Mouse (Mus musculus): Measurements from ENCODE around the gene Cyp2c23.

The Cyp2c23 gene

GRCm38 (mm10) chr19:43972129-43972528, 56.9 kb downstream of the Cyp2c23 start:
- no peak for DNase-seq (ENCODE audit: low spot score in 2 of 2)

GRCm38 (mm10) chr19:43968436-43969026, 60.5 kb downstream of the Cyp2c23 start:
- DNase-seq (ENCODE audit: low spot score in 2 of 2) = no peak

- DNase-seq (ENCODE audit: low spot score in 2 of 2) = no peak
Measured at GRCm38 (mm10) chr19:43966481-43966880, 62.5 kb downstream of the Cyp2c23 start.

- no peak for DNase-seq (ENCODE audit: low spot score in 2 of 2)
Measured at GRCm38 (mm10) chr19:43965496-43966085, 63.4 kb downstream of the Cyp2c23 start.

GRCm38 (mm10) chr19:43962795-43963194, 66.2 kb downstream of the Cyp2c23 start:
- no peak for DNase-seq (ENCODE audit: low spot score in 2 of 2)

GRCm38 (mm10) chr19:43961185-43961584, 67.8 kb downstream of the Cyp2c23 start:
- no peak for DNase-seq (ENCODE audit: low spot score in 2 of 2)

- DNase-seq (ENCODE audit: low spot score in 2 of 2) = no peak
Measured at GRCm38 (mm10) chr19:43960014-43960413, 69.0 kb downstream of the Cyp2c23 start.

GRCm38 (mm10) chr19:43959162-43959561, 69.8 kb downstream of the Cyp2c23 start:
- peak; percentile 61 to 75 for DNase-seq (ENCODE audit: low spot score in 2 of 2)

- DNase-seq (ENCODE audit: low spot score in 2 of 2) = peak; percentile 58 to 84
Measured at GRCm38 (mm10) chr19:43957881-43958280, 71.1 kb downstream of the Cyp2c23 start.

GRCm38 (mm10) chr19:43957402-43957801, 71.6 kb downstream of the Cyp2c23 start:
- DNase-seq (ENCODE audit: low spot score in 2 of 2) = no peak

- DNase-seq (ENCODE audit: low spot score in 2 of 2) = no peak
Measured at GRCm38 (mm10) chr19:43955266-43955665, 73.7 kb downstream of the Cyp2c23 start.

Data from right cerebral cortex, postnatal 10 days (tissue).